Comparison of ENCODE assay signal across 20 mouse cellular contexts in genomic region chr4:133387053-133387452, GRCm38 (mm10).
"Had no signal": no experiment of that assay in that cellular context is flagged by ENCODE, and none has a peak within 500 bp of the region (broad histone marks: within the 10 kb centered on the region; RNA-seq: fewer than 3 reads in every experiment).

No protein-coding gene starts in this region.

- H3K27me3 ChIP-seq: lung, embryonic 15.5 days; midbrain, embryonic 12.5 days; neural tube, embryonic 13.5 days; neural tube, embryonic 15.5 days had no signal

- H3K9me3 ChIP-seq: lung, embryonic 15.5 days; midbrain, embryonic 10.5 days; midbrain, embryonic 12.5 days; neural tube, embryonic 13.5 days; neural tube, embryonic 15.5 days had no signal

- H3K4me3 ChIP-seq: lung, embryonic 15.5 days; midbrain, embryonic 10.5 days; midbrain, embryonic 12.5 days; myocyte; neural tube, embryonic 13.5 days; neural tube, embryonic 15.5 days had no signal

- ATAC-seq: liver, postnatal 0 days; lung, postnatal 0 days; midbrain, embryonic 16.5 days had no signal

- H3K9ac ChIP-seq: liver, postnatal 0 days; lung, embryonic 15.5 days; midbrain, embryonic 12.5 days; neural tube, embryonic 13.5 days; neural tube, embryonic 15.5 days had no signal

- H3K27ac ChIP-seq: lung, embryonic 15.5 days; midbrain, embryonic 10.5 days; midbrain, embryonic 12.5 days; neural tube, embryonic 13.5 days; neural tube, embryonic 15.5 days had no signal

- DNase-seq: liver, postnatal 0 days; lung, adult 2 months; lung, postnatal 4 days; midbrain, embryonic 14.5 days; retina, postnatal 1 day; right cerebral cortex, adult 18-20 months; right cerebral cortex, postnatal 25 days; right cerebral cortex, postnatal 4 days; spleen, adult 18-20 months; thymus, adult 18-20 months; thymus, postnatal 14 days; thymus, postnatal 36 days had no signal

- H3K4me2 ChIP-seq: lung, embryonic 15.5 days; midbrain, embryonic 12.5 days; neural tube, embryonic 13.5 days; neural tube, embryonic 15.5 days had no signal

- H3K36me3 ChIP-seq: neural tube, embryonic 13.5 days; neural tube, embryonic 15.5 days had no signal

- H3K4me1 ChIP-seq: midbrain, embryonic 12.5 days had no signal
